Mouse (Mus musculus) CD4-positive helper T cell, adult 2 months (primary cell): ENCODE measurements around the gene Vcan.

Experiments
- DNase-seq: peaks from one replicate; pipeline ENCODE4 v3.0.0-alpha.2; 2012; ENCODE audit warnings: low read depth, missing footprints, low spot score

The Vcan gene

GRCm38 (mm10) chr13:89607399-89607798 is 134.9 kb downstream of the Vcan start:
- no peak for DNase-seq
